Mouse (Mus musculus) CH12.LX (cell line): Measurements from ENCODE around the gene Ndc1.

Experiments
- CHD1 ChIP-seq: IDR thresholded peaks from 2 replicates; pipeline ENCODE4 v1.6.1; 2012; ENCODE audit warnings: low read depth, low read length, improper control_type of control experiment, inconsistent platforms
- CTCF ChIP-seq, 2 experiments: IDR thresholded peaks in 1 of 2; conservative IDR thresholded peaks in 1 of 2; 2 replicates each; pipeline ENCODE4 v1.5.1; 2011 to 2012; ENCODE audit warnings: low read depth in 2 of 2, low read length in 2 of 2, improper control_type of control experiment in 1 of 2, inconsistent platforms in 1 of 2, mild to moderate bottlenecking in 1 of 2, moderate library complexity in 1 of 2

DNA sequence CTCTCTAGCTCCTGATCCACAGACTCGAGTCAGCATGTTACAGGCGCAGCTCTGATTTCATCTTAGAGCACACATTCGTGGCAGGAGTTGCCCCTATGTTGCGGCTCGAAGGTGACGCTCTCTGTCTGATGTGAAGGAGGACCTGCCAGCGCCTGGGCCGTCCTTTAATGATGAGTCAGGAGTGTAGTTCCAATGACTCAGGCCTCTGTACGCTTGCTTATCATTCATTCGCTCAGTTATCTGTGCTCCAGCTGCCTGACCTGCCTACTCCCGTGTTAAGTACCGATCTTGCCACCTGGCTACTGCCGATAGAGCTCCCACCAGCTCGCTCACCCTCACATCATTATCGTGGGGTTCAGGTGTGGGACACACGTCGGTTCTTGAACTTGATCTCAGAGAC lies 91.3 kb downstream of the Ndc1 start:
- TF ChIP-seq CTCF (conservative IDR thresholded peaks at IDR 0.05 in 1 of 2, IDR thresholded peaks at IDR 0.05 in 1 of 2; ENCODE audit: low read depth in 2 of 2, low read length in 2 of 2) (no peak), CHD1 (no peak)
